Mouse (Mus musculus): ENCODE results near the gene Plekhh2. TPM values are rescaled to one million over a fixed set of nuclear protein-coding genes. Genes with fewer than 3 reads are reported as not detected.
A peak's percentile ranks its signal among the peaks of the same experiment; 100 is the strongest.

The Plekhh2 gene
- polyA plus RNA-seq, 1 experiment from 2014 or later, result 7.0 TPM

DNA sequence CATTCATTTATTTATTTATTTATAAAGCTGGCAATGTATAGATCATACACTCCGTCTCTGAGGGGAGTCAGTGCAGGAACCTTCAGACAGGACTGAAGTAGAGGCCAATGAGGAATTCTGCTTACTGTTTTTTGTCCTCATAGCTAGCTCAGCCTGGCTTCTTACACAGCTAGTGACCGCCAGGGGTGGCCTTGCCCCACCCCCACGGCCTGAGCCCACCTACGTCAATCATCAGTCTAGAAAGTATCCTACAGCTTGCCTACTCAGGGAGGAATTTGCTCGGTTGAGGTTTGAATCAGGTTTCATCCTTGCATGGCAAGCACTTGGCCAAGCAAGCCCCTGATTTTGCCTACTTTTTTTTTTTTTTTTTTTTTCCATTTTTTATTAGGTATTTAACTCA is 4.2 kb downstream of the Plekhh2 start:
- ATAC-seq (ENCODE audit: insufficient number of reproducible peaks, insufficient read depth, low FRiP score, low TSS enrichment, low read depth), result no peak

DNA sequence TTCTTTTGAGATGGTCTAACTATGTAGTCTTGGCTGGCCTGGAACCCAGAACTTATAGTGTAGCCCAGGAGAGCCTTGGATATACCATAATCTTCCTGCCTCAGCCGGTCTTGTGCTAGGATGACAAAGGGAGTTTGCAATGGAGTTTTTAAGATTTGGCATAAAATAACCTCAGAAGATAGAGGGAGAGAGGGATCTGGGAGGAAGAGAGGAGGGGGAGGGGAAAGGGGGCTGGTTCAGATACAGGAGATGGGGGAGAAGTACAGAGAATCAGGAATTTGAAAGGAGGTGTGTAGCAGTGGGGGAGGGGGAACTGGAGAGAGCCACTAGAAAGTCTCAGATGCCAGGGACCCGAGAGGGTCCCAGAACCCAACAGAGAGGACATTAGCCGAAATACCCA is 7.7 kb downstream of the Plekhh2 start:
- Histone ChIP-seq H3K4me3 (replicated peaks) (no peak overlapping the region), H3K27ac (no peak overlapping the region), H3K9ac (replicated peaks) (no peak overlapping the region), H3K4me2 (no peak overlapping the region), H3K27me3 (no peaks in the 10 kb centered on the region), H3K36me3 (peaks cover 4% of the 10 kb centered on the region; the same call in 1 of the 2 replicates), H3K9me3 (no peaks in the 10 kb centered on the region), H3K4me1 (replicated peaks) (no peaks in the 10 kb centered on the region)
- ATAC-seq (ENCODE audit: insufficient number of reproducible peaks, insufficient read depth, low FRiP score, low TSS enrichment, low read depth), result no peak
- 76% methylated on average over 3 of the region's 3 CpGs for WGBS

More for the DNA sequence above, 4.2 kb downstream of the Plekhh2 start:
- 82% methylated on average over 5 of the region's 5 CpGs for WGBS
- no peak overlapping the region for H3K4me3 ChIP-seq (replicated peaks)
- no peak overlapping the region for H3K27ac ChIP-seq
- no peaks in the 10 kb centered on the region for H3K36me3 ChIP-seq
- H3K4me2 ChIP-seq, result no peak overlapping the region
- H3K4me1 ChIP-seq (replicated peaks), result peaks cover 13% of the 10 kb centered on the region
- H3K9ac ChIP-seq (replicated peaks), result no peak overlapping the region
- H3K9me3 ChIP-seq, result no peaks in the 10 kb centered on the region
- H3K27me3 ChIP-seq, result no peaks in the 10 kb centered on the region; the same call in 1 of the 2 replicates

DNA sequence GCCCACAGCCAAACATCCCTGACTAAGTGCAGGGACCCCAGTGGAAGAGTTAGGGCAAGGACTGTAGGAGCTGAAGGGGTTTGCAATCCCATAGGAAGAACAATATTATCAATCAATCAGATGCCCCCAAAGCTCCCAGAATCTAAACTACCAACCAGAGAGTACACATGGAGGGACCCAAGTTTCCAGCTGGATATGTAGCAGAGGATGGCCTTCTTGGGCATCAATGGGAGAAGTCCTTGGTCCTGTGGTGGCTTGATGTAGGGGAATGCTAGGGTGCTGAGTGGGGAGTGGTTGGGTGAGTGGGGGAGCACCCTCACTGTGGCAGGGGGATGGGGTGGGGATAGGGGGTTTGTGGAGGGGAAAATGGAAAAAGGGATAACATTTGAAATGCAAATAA is 8.4 kb downstream of the Plekhh2 start:
- Histone ChIP-seq H3K4me1 (replicated peaks) (no peaks in the 10 kb centered on the region), H3K4me2 (no peak overlapping the region), H3K27me3 (no peaks in the 10 kb centered on the region), H3K9ac (replicated peaks) (no peak overlapping the region), H3K4me3 (replicated peaks) (no peak overlapping the region), H3K27ac (no peak overlapping the region), H3K9me3 (no peaks in the 10 kb centered on the region), H3K36me3 (peaks cover 4% of the 10 kb centered on the region; the same call in 1 of the 2 replicates)
- no peak for ATAC-seq (ENCODE audit: insufficient number of reproducible peaks, insufficient read depth, low FRiP score, low TSS enrichment, low read depth)

DNA sequence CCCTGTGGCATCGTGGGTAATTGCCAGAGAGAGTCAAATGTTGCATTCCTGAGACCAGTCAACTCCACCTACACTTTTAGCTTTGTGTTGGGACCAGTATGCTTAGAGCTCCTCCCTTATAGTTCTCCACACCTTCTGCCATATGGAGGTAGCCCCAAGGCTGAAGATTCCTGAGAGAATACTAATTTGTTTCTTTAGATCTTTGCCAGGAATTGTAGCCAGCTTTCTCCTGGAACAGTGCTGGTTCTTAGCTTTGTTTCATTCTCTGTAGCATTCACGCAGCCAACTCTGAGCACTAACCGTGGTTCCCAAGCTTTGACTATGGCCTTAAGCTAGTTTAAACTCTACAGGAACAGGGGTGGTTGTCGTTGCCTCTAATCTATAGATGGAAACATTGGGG is 17.7 kb downstream of the Plekhh2 start:
- H3K36me3 ChIP-seq, result no peaks in the 10 kb centered on the region
- no peak for ATAC-seq (ENCODE audit: insufficient number of reproducible peaks, insufficient read depth, low FRiP score, low TSS enrichment, low read depth)
- no peak overlapping the region for H3K9ac ChIP-seq (replicated peaks)
- no peak overlapping the region for H3K4me2 ChIP-seq
- 0 out of 2 replicates have a peak overlapping the region, but pooled peaks have one; percentile 25 for H3K27ac ChIP-seq
- H3K9me3 ChIP-seq, result no peaks in the 10 kb centered on the region
- peaks cover 17% of the 10 kb centered on the region for H3K4me1 ChIP-seq (replicated peaks)
- 76% methylated on average over 4 of the region's 4 CpGs for WGBS
- no peaks in the 10 kb centered on the region for H3K27me3 ChIP-seq
- H3K4me3 ChIP-seq (replicated peaks), result no peak overlapping the region

DNA sequence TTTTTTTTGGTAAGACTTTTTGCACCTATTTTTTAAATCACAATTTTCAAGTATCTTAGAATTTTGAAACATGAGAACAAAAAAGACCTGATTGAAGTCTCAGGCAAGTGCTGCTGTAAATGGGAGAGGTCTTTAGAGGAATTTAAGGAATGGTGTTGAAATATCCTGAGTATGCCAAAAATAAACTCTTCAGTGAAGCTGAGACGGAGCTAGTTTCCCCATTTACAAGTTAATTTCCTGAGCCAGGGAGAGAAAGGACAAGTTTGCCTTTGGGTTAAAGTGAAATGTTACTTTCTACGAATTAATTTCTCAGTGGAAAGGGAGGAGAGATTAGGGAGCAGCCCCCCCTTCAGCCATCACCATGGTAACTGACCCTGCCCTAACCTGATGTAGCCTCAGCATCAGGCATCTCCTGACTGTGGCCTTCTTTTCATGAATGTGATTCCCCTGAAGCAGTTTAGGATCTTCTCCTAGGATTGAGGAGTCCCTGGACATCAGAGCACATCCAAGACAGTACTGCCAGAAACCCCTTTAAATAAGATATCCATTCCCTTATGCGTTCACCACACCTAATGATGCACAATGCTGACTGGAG is 18.6 kb downstream of the Plekhh2 start:
- Histone ChIP-seq H3K4me2 (no peak overlapping the region), H3K27ac (peak overlapping the region; percentile 53; the same call in 1 of the 2 replicates), H3K4me3 (replicated peaks) (no peak overlapping the region), H3K9ac (replicated peaks) (no peak overlapping the region), H3K9me3 (no peaks in the 10 kb centered on the region), H3K4me1 (replicated peaks) (peaks cover 17% of the 10 kb centered on the region), H3K27me3 (no peaks in the 10 kb centered on the region), H3K36me3 (no peaks in the 10 kb centered on the region)
- ATAC-seq (ENCODE audit: insufficient number of reproducible peaks, insufficient read depth, low FRiP score, low TSS enrichment, low read depth), result no peak
- WGBS, result 44% methylated on average over 3 of the region's 3 CpGs

DNA sequence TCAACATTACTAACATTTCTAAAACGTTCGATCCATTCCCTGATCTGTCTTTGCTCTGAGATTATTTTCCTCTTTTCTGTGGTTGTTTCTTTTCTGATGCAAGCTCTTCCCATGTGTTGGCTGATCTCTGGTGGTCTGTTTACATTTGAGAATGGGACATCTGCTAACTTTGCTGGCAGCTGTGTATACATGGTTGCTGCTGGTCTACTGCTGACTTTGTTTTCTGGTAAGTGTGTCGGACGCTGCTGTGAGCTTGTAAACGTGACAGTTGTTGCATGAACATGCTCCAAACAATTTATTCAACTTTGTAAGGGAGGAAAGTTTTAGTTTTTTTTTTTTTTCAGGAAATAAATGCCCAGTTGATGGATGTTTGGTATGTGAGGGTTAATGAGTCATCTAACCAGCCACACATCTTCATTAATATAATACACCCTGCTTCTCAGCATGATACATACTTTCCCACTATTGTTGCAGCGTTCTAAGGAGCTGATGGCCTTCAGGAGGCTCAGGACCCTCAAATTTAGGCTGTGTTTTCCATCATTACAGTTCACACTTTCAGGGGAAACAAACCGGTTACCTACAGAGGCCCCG is 21.3 kb downstream of the Plekhh2 start:
- WGBS, result 63% methylated on average over 8 of the region's 8 CpGs
- no peak for ATAC-seq (ENCODE audit: insufficient number of reproducible peaks, insufficient read depth, low FRiP score, low TSS enrichment, low read depth)
- Histone ChIP-seq H3K4me2 (no peak overlapping the region), H3K4me3 (replicated peaks) (no peak overlapping the region), H3K9me3 (peaks cover 3% of the 10 kb centered on the region; the same call in 1 of the 2 replicates), H3K4me1 (replicated peaks) (peaks cover 17% of the 10 kb centered on the region), H3K27me3 (no peaks in the 10 kb centered on the region), H3K36me3 (peaks cover 5% of the 10 kb centered on the region; the same call in 1 of the 2 replicates), H3K9ac (replicated peaks) (no peak overlapping the region), H3K27ac (no peak overlapping the region)

DNA sequence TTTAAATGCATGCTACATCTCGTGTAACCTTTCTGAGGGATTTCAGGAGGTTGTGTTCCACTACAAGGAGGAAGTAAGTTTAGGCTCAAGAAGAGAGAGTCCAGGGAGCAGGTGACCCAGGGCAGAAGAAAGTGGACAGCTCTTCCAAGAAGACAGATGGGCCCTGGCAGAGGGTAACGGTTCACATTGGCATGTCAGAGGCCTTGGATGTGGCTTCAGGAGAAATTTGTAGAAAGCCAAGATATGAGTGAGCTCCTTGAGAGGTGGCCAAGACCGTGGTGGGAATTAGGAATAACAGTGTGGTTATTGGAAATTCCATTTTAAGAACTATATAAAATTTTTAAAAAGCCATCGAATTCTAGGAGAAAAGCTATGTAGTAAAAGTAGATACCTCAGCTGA is 22.1 kb downstream of the Plekhh2 start:
- ATAC-seq (ENCODE audit: insufficient number of reproducible peaks, insufficient read depth, low FRiP score, low TSS enrichment, low read depth), result no peak
- H3K4me2 ChIP-seq, result no peak overlapping the region
- peaks cover 17% of the 10 kb centered on the region for H3K4me1 ChIP-seq (replicated peaks)
- no peak overlapping the region for H3K4me3 ChIP-seq (replicated peaks)
- 89% methylated on average over 4 of the region's 4 CpGs for WGBS
- no peak overlapping the region for H3K9ac ChIP-seq (replicated peaks)
- no peaks in the 10 kb centered on the region for H3K27me3 ChIP-seq
- peaks cover 5% of the 10 kb centered on the region; the same call in 1 of the 2 replicates for H3K36me3 ChIP-seq
- H3K27ac ChIP-seq, result no peak overlapping the region
- H3K9me3 ChIP-seq, result peaks cover 3% of the 10 kb centered on the region; the same call in 1 of the 2 replicates

DNA sequence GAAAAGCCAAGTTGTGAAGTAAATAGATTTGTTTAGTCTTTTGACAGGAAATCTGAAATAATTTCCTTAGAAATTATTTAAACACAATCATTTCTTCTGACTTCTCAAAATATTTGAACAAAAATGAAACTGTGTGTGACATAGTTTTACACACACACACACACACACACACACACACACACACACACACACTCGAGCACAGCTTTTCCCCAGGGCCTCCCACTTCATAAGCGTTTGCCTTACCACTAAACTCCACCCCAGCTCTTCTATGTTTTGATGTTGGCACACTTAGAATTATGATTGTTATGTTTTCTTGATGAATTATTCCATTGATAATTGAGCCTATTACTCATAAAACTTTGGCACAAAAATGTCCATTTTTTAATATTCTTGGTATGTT is 22.9 kb downstream of the Plekhh2 start:
- Histone ChIP-seq H3K4me2 (no peak overlapping the region), H3K27me3 (no peaks in the 10 kb centered on the region), H3K9me3 (peaks cover 3% of the 10 kb centered on the region; the same call in 1 of the 2 replicates), H3K4me1 (replicated peaks) (peaks cover 14% of the 10 kb centered on the region), H3K9ac (replicated peaks) (no peak overlapping the region), H3K27ac (no peak overlapping the region), H3K36me3 (peaks cover 5% of the 10 kb centered on the region; the same call in 1 of the 2 replicates), H3K4me3 (replicated peaks) (no peak overlapping the region)
- ATAC-seq (ENCODE audit: insufficient number of reproducible peaks, insufficient read depth, low FRiP score, low TSS enrichment, low read depth), result no peak
- WGBS, result 86% methylated on average over 2 of the region's 2 CpGs

DNA sequence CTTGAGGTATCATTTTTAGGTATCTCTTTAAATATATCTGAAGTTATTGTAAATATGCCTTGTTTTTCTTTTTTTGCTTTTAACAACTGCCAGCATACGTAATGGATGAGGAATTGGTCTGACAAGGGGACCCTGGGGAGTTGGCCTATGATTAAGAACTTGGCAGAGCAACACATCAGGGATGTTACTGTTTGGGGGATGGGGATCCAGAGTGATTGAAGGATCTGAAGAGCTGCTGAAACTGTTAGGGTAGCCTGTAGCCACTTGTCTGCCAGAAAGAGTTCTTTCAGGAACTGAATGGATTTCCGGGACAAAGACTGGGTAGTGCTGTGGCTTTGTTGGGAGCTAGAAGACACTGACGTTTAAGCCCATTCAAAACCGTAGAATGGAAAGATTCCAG is 23.5 kb downstream of the Plekhh2 start:
- ATAC-seq (ENCODE audit: insufficient number of reproducible peaks, insufficient read depth, low FRiP score, low TSS enrichment, low read depth), result no peak
- Histone ChIP-seq H3K4me2 (no peak overlapping the region), H3K4me1 (replicated peaks) (peaks cover 14% of the 10 kb centered on the region), H3K27ac (no peak overlapping the region), H3K9ac (replicated peaks) (no peak overlapping the region), H3K9me3 (peaks cover 3% of the 10 kb centered on the region; the same call in 1 of the 2 replicates), H3K27me3 (no peaks in the 10 kb centered on the region), H3K4me3 (replicated peaks) (no peak overlapping the region), H3K36me3 (peaks cover 5% of the 10 kb centered on the region; the same call in 1 of the 2 replicates)
- 90% methylated on average over 4 of the region's 4 CpGs for WGBS

DNA sequence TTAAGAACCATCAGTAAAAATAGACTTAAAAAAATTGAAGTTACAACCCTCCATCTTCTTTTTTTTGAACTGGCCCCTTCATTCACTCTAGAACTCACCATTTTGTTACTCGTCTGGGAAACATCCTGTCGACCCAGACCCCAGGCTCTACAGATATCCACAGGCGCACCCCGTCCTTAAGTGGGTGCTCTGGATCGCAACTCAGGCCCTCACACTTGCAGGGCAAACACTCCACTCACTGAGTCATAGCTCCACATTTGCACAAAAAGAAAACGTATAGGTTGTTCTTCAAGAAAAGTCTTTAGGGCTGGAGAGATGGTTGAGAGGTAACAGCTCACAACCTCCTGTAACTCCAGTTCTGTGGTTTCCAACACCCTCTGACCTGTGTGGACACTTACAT is 25.6 kb downstream of the Plekhh2 start:
- ATAC-seq (ENCODE audit: insufficient number of reproducible peaks, insufficient read depth, low FRiP score, low TSS enrichment, low read depth), result no peak
- Histone ChIP-seq H3K27ac (no peak overlapping the region), H3K36me3 (peaks cover 5% of the 10 kb centered on the region; the same call in 1 of the 2 replicates), H3K9me3 (peaks cover 3% of the 10 kb centered on the region; the same call in 1 of the 2 replicates), H3K4me2 (no peak overlapping the region), H3K4me1 (replicated peaks) (peaks cover 6% of the 10 kb centered on the region; the same call in 1 of the 2 replicates), H3K27me3 (no peaks in the 10 kb centered on the region), H3K9ac (replicated peaks) (no peak overlapping the region), H3K4me3 (replicated peaks) (no peak overlapping the region)
- 96% methylated on average over 6 of the region's 6 CpGs for WGBS

DNA sequence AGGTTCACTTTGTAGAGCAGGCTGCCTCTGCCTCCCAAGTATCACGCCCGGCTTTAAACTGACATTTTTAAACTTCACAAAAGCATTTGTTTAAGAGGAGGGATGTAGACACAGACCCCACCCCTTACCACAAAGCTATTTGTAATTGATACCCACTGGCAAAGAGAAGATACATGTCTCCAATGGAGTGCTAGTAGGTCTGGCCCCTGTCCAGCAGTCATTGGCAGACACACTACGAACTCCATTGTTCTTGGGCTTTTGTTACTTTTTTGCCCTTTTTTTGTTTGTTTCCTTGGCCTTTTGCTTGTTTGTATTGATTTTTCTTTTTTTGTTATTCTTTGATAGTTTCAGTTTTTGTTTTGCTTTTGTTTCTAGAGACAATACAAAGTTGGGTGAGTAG is 26.3 kb downstream of the Plekhh2 start:
- H3K36me3 ChIP-seq, result peaks cover 10% of the 10 kb centered on the region
- H3K9me3 ChIP-seq, result peaks cover 3% of the 10 kb centered on the region; the same call in 1 of the 2 replicates
- WGBS, result 98% methylated on average over 3 of the region's 3 CpGs

More for the DNA sequence above, 26.3 kb downstream of the Plekhh2 start:
- Histone ChIP-seq H3K27me3 (no peaks in the 10 kb centered on the region), H3K4me3 (replicated peaks) (no peak overlapping the region), H3K9ac (replicated peaks) (no peak overlapping the region), H3K27ac (no peak overlapping the region), H3K4me1 (replicated peaks) (peaks cover under 1% of the 10 kb centered on the region; the same call in 1 of the 2 replicates), H3K4me2 (no peak overlapping the region)
- no peak for ATAC-seq (ENCODE audit: insufficient number of reproducible peaks, insufficient read depth, low FRiP score, low TSS enrichment, low read depth)
